ENCODE assay signal across 9 mouse cellular contexts in the genomic region with DNA sequence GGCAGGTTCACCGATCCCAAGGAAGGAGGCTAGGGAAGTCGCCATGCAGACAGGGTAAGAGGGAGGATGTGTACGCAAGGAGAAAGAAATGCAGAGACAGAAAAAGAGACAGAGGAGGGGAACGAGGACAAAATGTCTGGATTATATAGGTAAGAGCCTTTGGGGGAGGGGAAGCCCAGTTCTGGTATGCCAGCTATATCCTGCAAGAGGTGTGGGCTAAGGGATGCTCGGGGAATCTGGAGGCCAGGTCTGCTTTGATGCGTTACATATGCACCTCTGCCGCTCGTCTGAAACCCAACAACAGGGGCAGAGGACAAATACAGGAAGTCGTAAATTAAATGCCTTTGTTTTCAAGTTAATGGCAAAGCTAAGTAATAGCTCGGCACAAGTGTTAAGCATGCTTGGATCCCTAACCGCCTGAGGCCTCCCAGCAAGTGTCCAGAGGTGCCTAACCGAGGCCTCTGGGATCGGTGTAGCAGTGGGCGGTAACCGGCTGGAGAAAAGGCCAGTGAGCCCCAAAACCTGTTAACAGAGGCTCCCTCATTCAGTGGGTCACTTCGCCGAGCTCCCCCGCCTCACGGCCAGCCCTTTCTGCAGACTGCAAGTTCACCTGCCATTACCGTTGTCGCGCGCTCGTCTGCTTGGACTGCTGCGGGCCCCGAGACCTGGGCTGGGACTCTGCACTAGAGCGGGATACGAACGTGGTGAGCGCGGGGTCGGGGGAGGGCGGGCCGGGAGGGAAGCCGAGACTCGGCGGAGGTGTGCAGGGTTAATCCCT. TPM values are rescaled to one million over a fixed set of nuclear protein-coding genes. Genes with fewer than 3 reads are reported as not detected.
A peak's percentile ranks its signal among the peaks of the same experiment; 100 is the strongest.
DNase-seq lines count a peak whose midpoint lies in the region; ATAC-seq and TF ChIP-seq lines count a peak whose summit lies in the region.
"Had no signal": no experiment of that assay in that cellular context is flagged by ENCODE, and none has a peak within 500 bp of the region (broad histone marks: within the 10 kb centered on the region; RNA-seq: fewer than 3 reads in every experiment).

No protein-coding gene starts in this region.

- peak overlapping the region; percentile 66 for H3K4me3 ChIP-seq in embryonic facial prominence, embryonic 13.5 days
- peak overlapping the region; percentile 64 for H3K4me3 ChIP-seq in hindbrain, postnatal 0 days (ENCODE audit: low read length)
- peak overlapping the region; percentile 71 for H3K4me3 ChIP-seq in thymus, adult 2 months (ENCODE audit: control insufficient read depth, insufficient read depth, low read length)

- 5% methylated on average over 37 of the region's 37 CpGs for WGBS in embryonic facial prominence, embryonic 13.5 days
- WGBS in hindbrain, postnatal 0 days: 10% methylated on average over 37 of the region's 37 CpGs
- WGBS in thymus, adult 2 months: 4% methylated on average over 37 of the region's 37 CpGs

- H3K36me3 ChIP-seq in embryonic facial prominence, embryonic 13.5 days: peaks cover 22% of the 10 kb centered on the region
- H3K36me3 ChIP-seq in hindbrain, postnatal 0 days (ENCODE audit: insufficient read depth, low read length): peaks cover 18% of the 10 kb centered on the region
- H3K36me3 ChIP-seq in thymus, adult 2 months (ENCODE audit: control insufficient read depth, insufficient read depth, low read length): peaks cover 17% of the 10 kb centered on the region

- TF ChIP-seq CTCF in hindbrain, postnatal 0 days (IDR thresholded peaks at IDR 0.05; ENCODE audit: low read depth): no peak
- 0 out of 2 replicates have a peak, but pooled peaks have one; percentile 13 for TF ChIP-seq CTCF in thymus, adult 2 months (IDR thresholded peaks at IDR 0.05; ENCODE audit: borderline replicate concordance, control insufficient read depth, extremely low read depth, insufficient read depth, low read length, poor library complexity)

- H3K27ac ChIP-seq in embryonic facial prominence, embryonic 13.5 days: peak overlapping the region; percentile 95
- H3K27ac ChIP-seq in hindbrain, postnatal 0 days: peak overlapping the region; percentile 74
- peak overlapping the region; percentile 75 for H3K27ac ChIP-seq in thymus, adult 2 months (ENCODE audit: control insufficient read depth, insufficient read depth, low read length)

- no peak for TF ChIP-seq POLR2A in thymus, adult 2 months (IDR thresholded peaks at IDR 0.05; ENCODE audit: control insufficient read depth, extremely low read depth, insufficient read depth, low read length, poor library complexity)

- peaks cover 57% of the 10 kb centered on the region for H3K4me1 ChIP-seq in embryonic facial prominence, embryonic 13.5 days
- peaks cover 31% of the 10 kb centered on the region for H3K4me1 ChIP-seq in hindbrain, postnatal 0 days (ENCODE audit: insufficient read depth, low read length)
- H3K4me1 ChIP-seq in thymus, adult 2 months (replicated peaks; ENCODE audit: control insufficient read depth, insufficient read depth, low read length): peaks cover 49% of the 10 kb centered on the region

- peak overlapping the region; percentile 78 for H3K9ac ChIP-seq in embryonic facial prominence, embryonic 13.5 days
- peak overlapping the region; percentile 66 for H3K9ac ChIP-seq in hindbrain, postnatal 0 days (replicated peaks; ENCODE audit: low read length)

- peak overlapping the region; percentile 96 for H3K4me2 ChIP-seq in embryonic facial prominence, embryonic 13.5 days
- peak overlapping the region; percentile 68 for H3K4me2 ChIP-seq in hindbrain, postnatal 0 days (ENCODE audit: low read depth, low read length)

- H3K27me3 ChIP-seq in embryonic facial prominence, embryonic 13.5 days: 0 out of 2 replicates have a peak, but pooled peaks cover 7% of the 10 kb centered on the region
- H3K27me3 ChIP-seq in hindbrain, postnatal 0 days (ENCODE audit: insufficient read depth, low read length): 0 out of 2 replicates have a peak, but pooled peaks cover 7% of the 10 kb centered on the region
- H3K27me3 ChIP-seq in thymus, adult 2 months (ENCODE audit: control insufficient read depth, insufficient read depth, low read length): no peaks in the 10 kb centered on the region

- H3K9me3 ChIP-seq in embryonic facial prominence, embryonic 13.5 days: no peaks in the 10 kb centered on the region
- H3K9me3 ChIP-seq in hindbrain, postnatal 0 days (ENCODE audit: low read length): no peaks in the 10 kb centered on the region

- peak; percentile 15; the same call in 1 of the 2 replicates for ATAC-seq in frontal cortex, adult (ENCODE audit: low TSS enrichment)
- ATAC-seq in embryonic facial prominence, embryonic 13.5 days (ENCODE audit: insufficient number of reproducible peaks, insufficient read depth, low FRiP score, low TSS enrichment, low read depth): peak; percentile 45
- peak; percentile 1; the same call in 1 of the 2 replicates for ATAC-seq in hindbrain, postnatal 0 days

- DNase-seq in frontal cortex, postnatal 10 days (ENCODE audit: low spot score in 2 of 2): no peak
- DNase-seq in CD4-positive helper T cell, adult 2 months (ENCODE audit: low read depth, low spot score): peak; percentile 63
- DNase-seq in hindbrain, postnatal 0 days (ENCODE audit: low spot score): no peak
- DNase-seq in lung, postnatal 10 days: peak; percentile 46
- DNase-seq in thymus, adult 2 months: peak; percentile 59
- DNase-seq in right cerebral cortex, adult 18-20 months: no peak

RNA-seq across cellular contexts. Expression of gene Rassf1, which starts 2.4 kb away (rescaled TPM):
- 65.2 and 68.5 TPM in 2 replicates for polyA plus RNA-seq in embryonic facial prominence, embryonic 13.5 days (2015; fragmentation: Nextera tagmentation; extraction: Ambion mirVana)
- total RNA-seq in hindbrain, postnatal 0 days (2014; rRNA removed): 17.6 and 20.2 TPM in 2 replicates
- polyA plus RNA-seq in hindbrain, postnatal 0 days (2015; fragmentation: Nextera tagmentation; extraction: Ambion mirVana): 30.3 and 31.0 TPM in 2 replicates
- 48.8 and 50.8 TPM in 2 replicates for polyA plus RNA-seq in thymus, adult 2 months (2012; rRNA removed)

RNA-seq across cellular contexts. Expression of gene Zmynd10, which starts 6.6 kb away (rescaled TPM):
- polyA plus RNA-seq in embryonic facial prominence, embryonic 13.5 days (2015; fragmentation: Nextera tagmentation; extraction: Ambion mirVana): 2.1 and 2.2 TPM in 2 replicates
- 1.8 and 10.9 TPM in 2 replicates for total RNA-seq in hindbrain, postnatal 0 days (2014; rRNA removed)
- 3.5 and 3.7 TPM in 2 replicates for polyA plus RNA-seq in hindbrain, postnatal 0 days (2015; fragmentation: Nextera tagmentation; extraction: Ambion mirVana)
- polyA plus RNA-seq in thymus, adult 2 months (2012; rRNA removed): 2.9 and 3.4 TPM in 2 replicates
- total RNA-seq: hematopoietic stem cell, adult 5-6 weeks had no signal

RNA-seq across cellular contexts. Expression of gene Tusc2, which starts 9.3 kb away (rescaled TPM):
- 35.9 and 42.9 TPM in 2 replicates for polyA plus RNA-seq in embryonic facial prominence, embryonic 13.5 days (2015; fragmentation: Nextera tagmentation; extraction: Ambion mirVana)
- 128 and 142 TPM in 2 replicates for total RNA-seq in hindbrain, postnatal 0 days (2014; rRNA removed)
- polyA plus RNA-seq in hindbrain, postnatal 0 days (2015; fragmentation: Nextera tagmentation; extraction: Ambion mirVana): 115 and 119 TPM in 2 replicates
- 67.3 and 68.1 TPM in 2 replicates for polyA plus RNA-seq in thymus, adult 2 months (2012; rRNA removed)

RNA-seq across cellular contexts. Expression of gene Nprl2, which starts 11.7 kb away (rescaled TPM):
- polyA plus RNA-seq in embryonic facial prominence, embryonic 13.5 days (2015; fragmentation: Nextera tagmentation; extraction: Ambion mirVana): 44.3 and 47.2 TPM in 2 replicates
- 58.6 and 70.5 TPM in 2 replicates for total RNA-seq in hindbrain, postnatal 0 days (2014; rRNA removed)
- polyA plus RNA-seq in hindbrain, postnatal 0 days (2015; fragmentation: Nextera tagmentation; extraction: Ambion mirVana): 53.0 and 54.6 TPM in 2 replicates
- 74.5 and 83.5 TPM in 2 replicates for polyA plus RNA-seq in thymus, adult 2 months (2012; rRNA removed)

RNA-seq across cellular contexts. Expression of gene Cyb561d2, which starts 11.7 kb away (rescaled TPM):
- 21.8 and 26.1 TPM in 2 replicates for polyA plus RNA-seq in embryonic facial prominence, embryonic 13.5 days (2015; fragmentation: Nextera tagmentation; extraction: Ambion mirVana)
- total RNA-seq in hindbrain, postnatal 0 days (2014; rRNA removed): 56.5 and 69.3 TPM in 2 replicates
- polyA plus RNA-seq in hindbrain, postnatal 0 days (2015; fragmentation: Nextera tagmentation; extraction: Ambion mirVana): 52.9 and 53.5 TPM in 2 replicates
- polyA plus RNA-seq in thymus, adult 2 months (2012; rRNA removed): 78.7 and 84.3 TPM in 2 replicates

Comparison
In these comparisons a context has a peak if more than half of its experiments do, and no peak if none do; other contexts are left out.
1. DNase-seq: peak in CD4-positive helper T cell, adult 2 months (single experiment), lung, postnatal 10 days (single experiment) and thymus, adult 2 months (single experiment); none in frontal cortex, postnatal 10 days (0 of 2), hindbrain, postnatal 0 days (single experiment) and right cerebral cortex, adult 18-20 months (single experiment).
2. Peak in every context shown above with its lines, with median percentiles within 50 percentile points of each other: ATAC-seq, H3K27ac ChIP-seq and H3K4me3 ChIP-seq.